Mouse (Mus musculus) retina, postnatal 1 day (tissue): ENCODE measurements at regions not wholly inside any gene's neighbourhood (a gene's known extent, or its start where the extent isn't known, plus 50 kb on each side); places are given as distances from the start of the nearest gene placed in this dataset.
A peak's percentile ranks its signal among the peaks of the same experiment; 100 is the strongest.
"Not testable (repeated sequence)": the region's sequence is repeated elsewhere in the genome, so short reads cannot be mapped to it uniquely, and the experiment has no call there.

ENCODE experiments used
- DNase-seq: peaks from one replicate; pipeline ENCODE4 v3.0.0-alpha.2; 2012

DNA sequence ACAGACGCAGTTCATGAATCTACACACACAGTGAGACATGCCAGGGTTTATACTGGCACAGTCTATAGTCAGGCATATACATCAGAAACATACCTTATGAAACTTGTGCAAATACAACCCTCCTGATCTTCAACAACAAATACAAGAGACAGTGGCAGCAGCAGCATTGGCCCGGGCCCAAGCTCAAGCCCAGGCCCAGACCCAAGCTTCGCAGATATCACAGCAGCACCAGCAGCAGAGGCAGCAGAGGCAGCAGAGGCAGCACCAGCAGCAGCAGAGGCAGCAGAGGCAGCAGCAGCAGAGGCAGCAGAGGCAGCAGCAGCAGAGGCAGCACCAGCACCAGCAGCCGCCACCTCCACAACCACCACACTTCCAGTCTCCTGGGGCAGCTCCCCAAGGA is 80.0 kb downstream of the Samd9l start:
- no peak for DNase-seq

DNA sequence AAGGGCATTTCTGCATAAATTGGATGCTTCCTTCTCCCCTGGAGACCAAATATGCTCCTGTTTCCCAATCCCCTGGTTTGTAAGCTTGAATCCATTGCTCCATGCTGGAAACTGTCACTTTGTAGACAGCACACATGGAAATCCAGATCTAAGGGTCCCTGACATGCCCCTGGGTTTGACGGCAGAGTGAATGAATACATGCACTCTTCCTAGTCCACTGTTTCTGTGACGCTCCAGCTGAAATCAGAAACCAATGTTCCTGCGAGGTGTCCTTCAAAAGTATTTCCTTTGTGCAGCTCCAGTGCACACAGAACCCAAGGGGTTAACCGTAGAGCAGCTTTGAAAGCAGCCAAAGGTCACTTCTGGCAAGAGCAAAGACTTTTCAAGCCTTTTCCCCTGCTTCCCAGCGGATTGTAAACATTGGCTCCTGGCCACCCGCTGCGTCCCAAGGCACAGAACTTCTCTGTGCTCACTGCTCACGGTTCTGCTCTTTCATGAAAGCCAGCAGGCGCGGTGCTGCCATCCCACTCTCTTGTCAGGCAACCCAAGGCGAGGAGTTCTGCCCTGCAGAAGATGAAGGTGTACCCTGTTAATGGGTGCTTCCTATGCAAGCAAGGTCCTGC is 91.7 kb downstream of the Samd9l start:
- DNase-seq = peak; percentile 20

DNA sequence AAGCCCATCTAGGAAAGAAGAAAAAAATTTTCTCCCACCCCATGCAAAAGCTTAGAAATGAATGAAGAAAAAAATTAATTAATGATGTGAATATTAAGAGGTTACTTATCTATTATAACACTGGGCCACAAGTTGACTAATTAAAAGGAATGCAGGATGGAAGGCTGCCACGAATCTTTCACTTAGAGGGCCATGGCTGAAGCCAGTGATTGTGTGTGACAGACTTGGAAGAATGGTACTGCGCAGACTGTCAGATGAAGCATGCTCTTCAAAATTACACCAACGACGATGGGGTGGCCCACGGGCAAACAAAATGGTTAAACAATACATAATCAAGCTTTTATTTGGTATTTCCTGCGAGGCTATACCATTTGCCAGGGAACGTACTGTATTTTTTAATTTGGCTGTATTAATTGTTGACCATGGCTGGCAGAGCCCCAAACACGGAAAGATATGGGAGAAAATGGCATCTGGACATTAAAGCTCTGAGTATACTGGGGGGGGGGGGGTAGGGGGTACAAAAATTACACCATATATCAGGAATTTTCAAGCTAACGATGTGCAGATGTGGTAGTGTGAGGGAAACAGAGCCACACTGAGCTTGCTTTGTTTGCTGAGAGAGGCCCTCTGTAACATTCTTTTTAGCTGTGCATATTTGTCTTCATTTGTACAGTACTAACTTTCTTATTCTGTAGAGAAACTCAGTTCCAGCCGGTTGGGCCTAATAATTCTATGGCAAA is 94.3 kb downstream of the Samd9l start:
- DNase-seq = peak; percentile 4

DNA sequence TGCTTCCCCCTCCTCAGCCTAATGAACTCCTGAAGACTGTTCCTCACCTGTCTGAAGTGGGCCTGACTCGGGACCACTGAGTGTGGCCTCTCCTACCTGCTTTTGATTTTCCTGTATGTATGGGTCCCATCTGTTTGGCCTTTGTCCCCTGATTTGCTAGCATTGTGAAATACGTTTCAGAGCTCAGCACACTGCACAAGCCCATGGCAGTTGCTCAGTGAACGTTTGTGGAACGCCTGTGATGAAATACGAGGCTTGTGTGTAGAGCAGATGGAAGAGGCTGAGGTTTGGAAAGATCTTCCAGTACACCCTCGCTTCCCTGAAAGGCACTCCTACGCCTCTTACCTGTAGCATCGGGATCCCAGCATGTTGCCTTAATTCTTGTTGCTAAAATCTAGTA is 106.1 kb downstream of the Samd9l start:
- not testable (repeated sequence) for DNase-seq

DNA sequence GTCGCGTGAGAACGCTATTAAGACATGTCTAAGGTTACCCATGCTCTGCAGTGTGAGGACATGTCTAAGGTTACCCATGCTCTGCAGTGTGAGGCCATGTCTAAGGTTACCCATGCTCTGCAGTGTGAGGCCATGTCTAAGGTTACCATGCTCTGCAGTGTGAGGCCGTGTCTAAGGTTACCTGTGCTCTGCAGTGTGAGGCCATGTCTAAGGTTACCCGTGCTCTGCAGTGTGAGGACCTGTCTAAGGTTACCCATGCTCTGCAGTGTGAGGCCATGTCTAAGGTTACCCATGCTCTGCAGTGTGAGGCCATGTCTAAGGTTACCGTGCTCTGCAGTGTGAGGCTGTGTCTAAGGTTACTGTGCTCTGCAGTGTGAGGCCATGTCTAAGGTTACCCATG is 107.4 kb downstream of the Samd9l start:
- not testable (repeated sequence) for DNase-seq

DNA sequence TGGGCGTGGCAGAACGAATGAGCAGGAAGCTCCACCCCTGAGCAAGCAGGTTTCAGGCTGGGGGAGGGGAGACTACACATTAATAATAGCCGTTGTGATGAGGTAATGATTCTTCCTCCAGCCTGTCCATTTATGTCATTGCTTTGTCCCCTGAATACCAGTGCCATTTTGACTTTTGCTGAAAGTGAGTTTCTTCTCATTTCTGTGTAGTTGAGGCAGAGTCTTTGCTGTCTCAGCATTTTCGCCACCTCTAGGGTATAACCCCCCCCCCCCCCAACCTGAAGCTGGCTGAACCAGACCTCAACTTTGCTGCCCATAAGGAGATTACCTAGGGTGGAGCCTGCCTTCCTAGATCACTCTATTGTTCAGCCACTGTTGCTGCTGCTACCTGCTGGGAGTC is 130.6 kb downstream of the Samd9l start:
- not testable (repeated sequence) for DNase-seq

DNA sequence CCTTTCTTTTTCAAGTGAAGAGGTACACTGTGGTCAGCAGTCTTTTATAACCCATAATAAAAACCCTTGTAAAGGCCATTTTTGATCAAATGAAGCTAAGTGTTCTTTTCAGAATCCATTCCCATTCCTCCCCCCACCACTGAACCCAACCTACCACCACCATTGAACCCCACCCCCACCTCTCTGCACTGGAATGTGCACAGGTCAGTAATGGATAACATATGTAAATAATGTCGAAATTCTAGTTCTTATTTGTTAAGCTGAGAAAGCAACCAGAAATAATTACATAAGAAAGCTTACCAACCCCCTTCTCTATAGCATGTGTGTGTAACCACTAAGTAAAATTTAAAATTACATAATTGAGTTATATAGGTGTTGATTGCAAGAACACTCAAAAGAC is 133.9 kb downstream of the Samd9l start:
- not testable (repeated sequence) for DNase-seq
